Mouse (Mus musculus) embryonic facial prominence, embryonic 11.5 days (tissue): ENCODE measurements around the gene Med23. TPM values are rescaled to one million over a fixed set of nuclear protein-coding genes. Genes with fewer than 3 reads are reported as not detected.

Experiments
- ATAC-seq: fragments of 200-750 bp; cut with Nextera tagmentation; replicated peaks from 2 replicates; pipeline ENCODE4 v1.8.0; 2017; ENCODE audit warnings: low read depth; ENCODE audit not compliant: insufficient number of reproducible peaks, low FRiP score, low TSS enrichment
- DNase-seq: peaks from one replicate; pipeline ENCODE4 v3.0.0-alpha.2; 2015; ENCODE audit warnings: low spot score
- H3K27ac ChIP-seq: fragments of 300-500 bp; sonication (generic); replicated peaks from 2 replicates; pipeline ENCODE4 v1.5.1; 2014; ENCODE audit warnings: mild to moderate bottlenecking, low read depth, low read length, control low read depth
- H3K27me3 ChIP-seq: fragments of 300-500 bp; sonication (generic); 2 replicates; pipeline ENCODE4 v1.6.1; 2014; ENCODE audit warnings: mild to moderate bottlenecking, low read length, moderate library complexity, mixed read lengths; ENCODE audit not compliant: control insufficient read depth, insufficient read depth
- H3K36me3 ChIP-seq: fragments of 300-500 bp; sonication (generic); replicated peaks from 2 replicates; pipeline ENCODE4 v1.6.1; 2014; ENCODE audit warnings: low read depth, mild to moderate bottlenecking, low read length, moderate library complexity, mixed read lengths; ENCODE audit not compliant: control insufficient read depth, insufficient read depth
- H3K4me1 ChIP-seq: fragments of 300-500 bp; sonication (generic); 2 replicates; pipeline ENCODE4 v1.6.1; 2014; ENCODE audit warnings: low read length, mixed read lengths; ENCODE audit not compliant: control insufficient read depth, insufficient read depth
- H3K4me2 ChIP-seq: fragments of 300-500 bp; sonication (generic); 2 replicates; pipeline ENCODE4 v1.6.1; 2014; ENCODE audit warnings: low read depth, mild to moderate bottlenecking, control low read depth, low read length, moderate library complexity
- H3K4me3 ChIP-seq: fragments of 300-500 bp; sonication (generic); 2 replicates; pipeline ENCODE4 v1.5.1; 2014; ENCODE audit warnings: low read depth, low read length, control low read depth
- H3K9ac ChIP-seq: fragments of 300-500 bp; sonication (generic); replicated peaks from 2 replicates; pipeline ENCODE4 v1.6.1; 2014; ENCODE audit warnings: mild to moderate bottlenecking, control low read depth, low read length
- H3K9me3 ChIP-seq: fragments of 300-500 bp; sonication (generic); replicated peaks from 2 replicates; pipeline ENCODE4 v1.6.1; 2016; ENCODE audit warnings: mild to moderate bottlenecking, low read length, inconsistent platforms, mixed read lengths; ENCODE audit not compliant: control insufficient read depth
- WGBS: fragments of 180-500 bp; shearing (Covaris S2); extraction: QIAGEN DNeasy Blood & Tissue Kit; methylation state at CpG from one replicate; pipeline ENCODE4 v1.1.7; 2014; 5-methylcytosine and 5-hydroxymethylcytosine counted together
- polyA plus RNA-seq: library from polyadenylated mRNA; unstranded; fragments of >200 nt; fragmentation: Nextera tagmentation; extraction: Ambion mirVana; gene quantifications from 2 replicates; pipeline ENCODE4 v1.2.1, GENCODE M21; 2014

The Med23 gene
- polyA plus RNA-seq, 1 experiment from 2014 or later = 35.6 TPM

GRCm38 (mm10) chr10:24836366-24837038 is 33.3 kb upstream of the Med23 start:
- Histone ChIP-seq H3K36me3 (no peaks in the 10 kb centered on the region), H3K4me1 (peaks cover 3% of the 10 kb centered on the region), H3K4me2 (no peak overlapping the region), H3K9ac (no peak overlapping the region), H3K27ac (no peak overlapping the region), H3K4me3 (no peak overlapping the region), H3K27me3 (no peaks in the 10 kb centered on the region), H3K9me3 (no peaks in the 10 kb centered on the region)
- 40% methylated on average over 4 of the region's 4 CpGs for WGBS
- DNase-seq = peak; percentile 11
- no peak for ATAC-seq

GRCm38 (mm10) chr10:24840795-24841194 is 29.0 kb upstream of the Med23 start:
- Histone ChIP-seq H3K36me3 (no peaks in the 10 kb centered on the region), H3K4me3 (no peak overlapping the region), H3K27ac (no peak overlapping the region), H3K9ac (no peak overlapping the region), H3K4me1 (no peaks in the 10 kb centered on the region), H3K27me3 (no peaks in the 10 kb centered on the region), H3K9me3 (no peaks in the 10 kb centered on the region), H3K4me2 (no peak overlapping the region)
- 89% methylated on average over 4 of the region's 4 CpGs for whole genome bisulfite sequencing
- no peak for ATAC-seq
- no peak for DNase-seq

- H3K27ac ChIP-seq = no peak overlapping the region
- H3K36me3 ChIP-seq = no peaks in the 10 kb centered on the region
- WGBS = 37% methylated on average over 2 of the region's 2 CpGs
- DNase-seq (no peak), ATAC-seq (no peak)
- no peak overlapping the region for H3K9ac ChIP-seq
- H3K4me3 ChIP-seq = no peak overlapping the region
- no peak overlapping the region for H3K4me2 ChIP-seq
- H3K4me1 ChIP-seq = no peaks in the 10 kb centered on the region
- H3K27me3 ChIP-seq = no peaks in the 10 kb centered on the region
- no peaks in the 10 kb centered on the region for H3K9me3 ChIP-seq
Measured at GRCm38 (mm10) chr10:24841998-24842397, 27.8 kb upstream of the Med23 start.

GRCm38 (mm10) chr10:24842676-24843075 is 27.1 kb upstream of the Med23 start, which contains the start of gene Enpp3:
TSS of gene Enpp3 (minus strand) at chr10:24842823.
- no peak within 1 kb of the TSS for H3K4me2 ChIP-seq
- no peaks in the 10 kb centered on the region for H3K4me1 ChIP-seq
- DNase-seq (no peak), ATAC-seq (no peak)
- no peaks in the 10 kb centered on the region for H3K36me3 ChIP-seq
- H3K4me3 ChIP-seq = no peak within 1 kb of the TSS
- H3K27ac ChIP-seq = no peak within 1 kb of the TSS
- no peak within 1 kb of the TSS for H3K9ac ChIP-seq
- 76% methylated on average over 1 of the region's 1 CpGs for WGBS
- H3K27me3 ChIP-seq = no peaks in the 10 kb centered on the region
- H3K9me3 ChIP-seq = no peaks in the 10 kb centered on the region

GRCm38 (mm10) chr10:24863146-24863545 is 6.6 kb upstream of the Med23 start:
- DNase-seq (no peak), ATAC-seq (no peak)
- Histone ChIP-seq H3K9me3 (no peaks in the 10 kb centered on the region), H3K9ac (no peak overlapping the region), H3K4me2 (no peak overlapping the region), H3K27ac (no peak overlapping the region), H3K4me1 (no peaks in the 10 kb centered on the region), H3K36me3 (no peaks in the 10 kb centered on the region), H3K4me3 (no peak overlapping the region), H3K27me3 (no peaks in the 10 kb centered on the region)
- whole genome bisulfite sequencing = 74% methylated on average over 2 of the region's 2 CpGs

GRCm38 (mm10) chr10:24864434-24864833 is 5.4 kb upstream of the Med23 start:
- Histone ChIP-seq H3K4me2 (no peak overlapping the region), H3K27ac (no peak overlapping the region), H3K4me1 (no peaks in the 10 kb centered on the region), H3K9ac (no peak overlapping the region), H3K36me3 (no peaks in the 10 kb centered on the region), H3K9me3 (no peaks in the 10 kb centered on the region), H3K4me3 (no peak overlapping the region), H3K27me3 (no peaks in the 10 kb centered on the region)
- ATAC-seq (no peak), DNase-seq (no peak)
- 81% methylated on average over 6 of the region's 6 CpGs for WGBS

- no peak overlapping the region for H3K9ac ChIP-seq
- no peak for ATAC-seq
- DNase-seq = no peak
- H3K27ac ChIP-seq = no peak overlapping the region
- H3K36me3 ChIP-seq = peaks cover 6% of the 10 kb centered on the region
- H3K4me1 ChIP-seq = no peaks in the 10 kb centered on the region
- 86% methylated on average over 4 of the region's 4 CpGs for WGBS
- no peak overlapping the region for H3K4me3 ChIP-seq
- H3K9me3 ChIP-seq = no peaks in the 10 kb centered on the region
- no peaks in the 10 kb centered on the region for H3K27me3 ChIP-seq
- H3K4me2 ChIP-seq = no peak overlapping the region
Measured at GRCm38 (mm10) chr10:24873624-24874023, 3.8 kb downstream of the Med23 start.

GRCm38 (mm10) chr10:24886008-24886407 is 16.2 kb downstream of the Med23 start:
- Histone ChIP-seq H3K4me2 (no peak overlapping the region), H3K27ac (no peak overlapping the region), H3K4me3 (no peak overlapping the region), H3K9ac (no peak overlapping the region), H3K9me3 (no peaks in the 10 kb centered on the region), H3K27me3 (no peaks in the 10 kb centered on the region), H3K4me1 (no peaks in the 10 kb centered on the region), H3K36me3 (no peaks in the 10 kb centered on the region; the same call in none of the 2 replicates)
- DNase-seq (peak; percentile 57), ATAC-seq (no peak)
- WGBS = 80% methylated on average over 9 of the region's 9 CpGs
